In the genomic region with DNA sequence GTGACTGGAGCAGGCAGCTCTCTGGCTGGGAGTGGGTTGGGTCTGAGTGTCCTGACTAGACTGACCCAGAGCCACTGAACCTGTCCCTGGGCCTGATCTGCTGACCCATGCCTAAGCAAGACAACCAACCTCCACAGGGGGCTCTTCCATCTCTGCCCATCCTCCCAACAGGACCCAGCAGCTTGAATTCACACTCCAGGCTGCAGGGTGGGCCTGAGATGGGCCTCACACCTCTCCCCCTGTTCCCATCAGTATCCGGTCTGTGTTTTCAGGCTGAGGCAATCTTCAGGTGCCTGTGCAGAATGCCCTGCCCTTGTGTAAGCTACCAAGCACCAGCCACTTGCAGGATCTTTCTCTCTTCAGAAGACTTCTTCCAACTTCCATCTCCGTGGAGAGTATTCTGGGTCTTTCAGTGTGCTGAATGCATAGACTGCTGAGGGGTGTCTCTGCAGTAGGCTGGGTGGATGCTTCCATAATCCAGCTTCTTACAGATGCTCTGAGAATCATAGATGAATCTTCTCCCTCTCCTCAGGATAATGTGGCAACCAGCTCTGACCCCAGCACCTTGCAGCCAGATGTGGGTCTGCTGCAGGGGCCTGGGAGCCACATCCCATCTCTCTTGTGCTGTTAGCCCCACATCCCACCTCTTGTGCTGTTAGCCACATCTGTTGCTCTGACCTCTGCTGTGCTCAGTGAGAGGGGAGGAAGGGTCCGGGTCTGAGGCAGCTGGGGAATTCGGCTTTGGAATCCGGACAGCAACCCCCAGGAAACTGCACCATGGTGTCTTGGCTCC, we compare ENCODE assay signal across 9 mouse cellular contexts. TPM values are rescaled to one million over a fixed set of nuclear protein-coding genes. Genes with fewer than 3 reads are reported as not detected.
DNase-seq lines count a peak whose midpoint lies in the region; ATAC-seq lines count a peak whose summit lies in the region.
"Had no signal": no experiment of that assay in that cellular context is flagged by ENCODE, and none has a peak within 500 bp of the region (broad histone marks: within the 10 kb centered on the region; RNA-seq: fewer than 3 reads in every experiment).

No protein-coding gene starts in this region.

- H3K4me1 ChIP-seq in heart, embryonic 12.5 days (replicated peaks), result peaks cover 71% of the 10 kb centered on the region
- H3K4me1 ChIP-seq in megakaryocyte, embryonic 14.5 days, result peaks cover 98% of the 10 kb centered on the region
- peaks cover 53% of the 10 kb centered on the region for H3K4me1 ChIP-seq in limb, embryonic 11.5 days (ENCODE audit: control insufficient read depth, insufficient read depth, low read length)
- H3K4me1 ChIP-seq in stomach, embryonic 16.5 days (ENCODE audit: control insufficient read depth, insufficient read depth, low read length), result peaks cover 62% of the 10 kb centered on the region

- ATAC-seq in heart, embryonic 12.5 days (ENCODE audit: insufficient number of reproducible peaks, low FRiP score), result no peak
- ATAC-seq in megakaryocyte, adult 5-6 weeks (ENCODE audit: poor library complexity, severe bottlenecking), result no peak
- ATAC-seq in limb, embryonic 11.5 days (ENCODE audit: insufficient number of reproducible peaks, low FRiP score, low TSS enrichment, low read depth), result no peak
- ATAC-seq in stomach, embryonic 16.5 days (ENCODE audit: insufficient read depth, low FRiP score), result no peak

- no peak overlapping the region for H3K4me2 ChIP-seq in heart, embryonic 12.5 days
- H3K4me2 ChIP-seq in limb, embryonic 11.5 days (ENCODE audit: low read depth, severe bottlenecking), result no peak overlapping the region
- no peak overlapping the region for H3K4me2 ChIP-seq in stomach, embryonic 16.5 days (ENCODE audit: low read depth, low read length)

- no peaks in the 10 kb centered on the region for H3K36me3 ChIP-seq in heart, embryonic 12.5 days
- no peaks in the 10 kb centered on the region for H3K36me3 ChIP-seq in megakaryocyte, embryonic 14.5 days (replicated peaks; ENCODE audit: low read length)
- H3K36me3 ChIP-seq in limb, embryonic 11.5 days (ENCODE audit: control insufficient read depth, insufficient read depth, low read length), result no peaks in the 10 kb centered on the region
- no peaks in the 10 kb centered on the region for H3K36me3 ChIP-seq in stomach, embryonic 16.5 days (ENCODE audit: control insufficient read depth, insufficient read depth, low read length)

- H3K27me3 ChIP-seq in heart, embryonic 12.5 days (replicated peaks), result peaks cover 29% of the 10 kb centered on the region
- H3K27me3 ChIP-seq in megakaryocyte, embryonic 14.5 days (replicated peaks), result peaks cover 18% of the 10 kb centered on the region
- H3K27me3 ChIP-seq in limb, embryonic 11.5 days (ENCODE audit: control insufficient read depth, insufficient read depth, low read length), result peaks cover 12% of the 10 kb centered on the region
- no peaks in the 10 kb centered on the region for H3K27me3 ChIP-seq in stomach, embryonic 16.5 days (ENCODE audit: control insufficient read depth, insufficient read depth, low read length)

- no peak for DNase-seq in heart, adult 18-20 months
- DNase-seq in limb, embryonic 11.5 days (ENCODE audit: low spot score), result peak; percentile 46
- no peak for DNase-seq in right cerebral cortex, postnatal 25 days
- no peak for DNase-seq in frontal cortex, postnatal 36 days (ENCODE audit: low spot score in 2 of 2)
- DNase-seq: cerebellum, adult 11 months had no signal

- 55% methylated on average over 5 of the region's 5 CpGs for WGBS in heart, embryonic 12.5 days
- WGBS in limb, embryonic 11.5 days, result 35% methylated on average over 5 of the region's 5 CpGs
- WGBS in stomach, embryonic 16.5 days, result 47% methylated on average over 5 of the region's 5 CpGs

- no peak overlapping the region for H3K4me3 ChIP-seq in heart, embryonic 12.5 days
- H3K4me3 ChIP-seq in megakaryocyte, embryonic 14.5 days (replicated peaks), result peak overlapping the region; percentile 88
- H3K4me3 ChIP-seq in limb, embryonic 11.5 days (ENCODE audit: low read depth, low read length), result no peak overlapping the region
- H3K4me3 ChIP-seq in stomach, embryonic 16.5 days (replicated peaks; ENCODE audit: low read length), result no peak overlapping the region

- H3K27ac ChIP-seq in heart, embryonic 12.5 days (ENCODE audit: poor library complexity, severe bottlenecking), result peak overlapping the region; percentile 27; the same call in 1 of the 2 replicates
- peak overlapping the region; percentile 43; the same call in 1 of the 2 replicates for H3K27ac ChIP-seq in limb, embryonic 11.5 days (replicated peaks; ENCODE audit: low read depth, low read length)
- H3K27ac ChIP-seq in stomach, embryonic 16.5 days (ENCODE audit: low read length), result peak overlapping the region; percentile 93

- H3K9ac ChIP-seq in heart, embryonic 12.5 days, result peak overlapping the region; percentile 18; the same call in 1 of the 2 replicates
- H3K9ac ChIP-seq in limb, embryonic 11.5 days (ENCODE audit: low read length), result no peak overlapping the region
- H3K9ac ChIP-seq in stomach, embryonic 16.5 days (ENCODE audit: low read length), result peak overlapping the region; percentile 49

- H3K9me3 ChIP-seq in heart, embryonic 12.5 days (replicated peaks), result no peaks in the 10 kb centered on the region
- no peaks in the 10 kb centered on the region for H3K9me3 ChIP-seq in megakaryocyte, embryonic 14.5 days
- H3K9me3 ChIP-seq in limb, embryonic 11.5 days (ENCODE audit: control insufficient read depth, low read length), result no peaks in the 10 kb centered on the region
- H3K9me3 ChIP-seq in stomach, embryonic 16.5 days (replicated peaks; ENCODE audit: control insufficient read depth, low read length), result no peaks in the 10 kb centered on the region

RNA-seq across cellular contexts. Expression of gene Socs3, which starts 35.1 kb away (rescaled TPM):
- 7.1 and 8.0 TPM in 2 replicates for polyA plus RNA-seq in heart, embryonic 12.5 days (2016; fragmentation: Nextera tagmentation; extraction: Ambion mirVana)
- 1 to 10 TPM; 3.2 to 3.5 TPM for total RNA-seq in heart, adult 18-20 months (2021)
- 54.8 and 75.2 TPM in 2 replicates for polyA plus RNA-seq in megakaryocyte, embryonic 14.5 days (2012; ENCODE audit: insufficient read depth, low replicate concordance)
- 2.0 and 3.1 TPM in 2 replicates for total RNA-seq in megakaryocyte, adult 5-6 weeks (2015)
- 3.2 and 5.1 TPM in 2 replicates for total RNA-seq in megakaryocyte, adult 5-6 weeks (2017)
- polyA plus RNA-seq in limb, embryonic 11.5 days (2014; fragmentation: Nextera tagmentation; extraction: Ambion mirVana), result 5.4 and 6.7 TPM in 2 replicates
- polyA plus RNA-seq in stomach, embryonic 16.5 days (2015; fragmentation: Nextera tagmentation; extraction: Ambion mirVana), result 16.1 and 17.4 TPM in 2 replicates

RNA-seq across cellular contexts. Expression of gene Pgs1, which starts 51.3 kb away (rescaled TPM):
- 28.9 and 29.6 TPM in 2 replicates for polyA plus RNA-seq in heart, embryonic 12.5 days (2016; fragmentation: Nextera tagmentation; extraction: Ambion mirVana)
- total RNA-seq in heart, adult 18-20 months (2021), result 10 to 100 TPM; 17.0 to 18.8 TPM
- 16.0 and 43.0 TPM in 2 replicates for polyA plus RNA-seq in megakaryocyte, embryonic 14.5 days (2012; ENCODE audit: insufficient read depth, low replicate concordance)
- total RNA-seq in megakaryocyte, adult 5-6 weeks (2015), result 18.7 and 22.4 TPM in 2 replicates
- total RNA-seq in megakaryocyte, adult 5-6 weeks (2017), result 26.7 and 27.2 TPM in 2 replicates
- 38.4 and 39.3 TPM in 2 replicates for polyA plus RNA-seq in limb, embryonic 11.5 days (2014; fragmentation: Nextera tagmentation; extraction: Ambion mirVana)
- polyA plus RNA-seq in stomach, embryonic 16.5 days (2015; fragmentation: Nextera tagmentation; extraction: Ambion mirVana), result 32.1 and 37.1 TPM in 2 replicates

Comparison
In these comparisons a context has a peak if more than half of its experiments do, and no peak if none do; other contexts are left out.
1. H3K27ac ChIP-seq: peak in every context shown above with its lines; median percentile 93 in stomach, embryonic 16.5 days; 43 in limb, embryonic 11.5 days; 27 in heart, embryonic 12.5 days.